Mouse (Mus musculus) CD4-positive, CD25-positive, alpha-beta regulatory T cell, adult 4 months (primary cell): ENCODE data around the gene Srsf1. TPM values are rescaled to one million over a fixed set of nuclear protein-coding genes. Genes with fewer than 3 reads are reported as not detected.

Experiments
- ATAC-seq: one replicate; pipeline ENCODE4 v1.8.0; 2017
- polyA plus RNA-seq, 2 experiments: library from polyadenylated mRNA; unstranded; fragments of 100-300 nt; shearing (Covaris generic); gene quantifications; one replicate each; pipeline ENCODE4 v1.2.1; 2017

The Srsf1 gene
- 10 to 100 TPM; 23.5 to 47.7 TPM for polyA plus RNA-seq

DNA sequence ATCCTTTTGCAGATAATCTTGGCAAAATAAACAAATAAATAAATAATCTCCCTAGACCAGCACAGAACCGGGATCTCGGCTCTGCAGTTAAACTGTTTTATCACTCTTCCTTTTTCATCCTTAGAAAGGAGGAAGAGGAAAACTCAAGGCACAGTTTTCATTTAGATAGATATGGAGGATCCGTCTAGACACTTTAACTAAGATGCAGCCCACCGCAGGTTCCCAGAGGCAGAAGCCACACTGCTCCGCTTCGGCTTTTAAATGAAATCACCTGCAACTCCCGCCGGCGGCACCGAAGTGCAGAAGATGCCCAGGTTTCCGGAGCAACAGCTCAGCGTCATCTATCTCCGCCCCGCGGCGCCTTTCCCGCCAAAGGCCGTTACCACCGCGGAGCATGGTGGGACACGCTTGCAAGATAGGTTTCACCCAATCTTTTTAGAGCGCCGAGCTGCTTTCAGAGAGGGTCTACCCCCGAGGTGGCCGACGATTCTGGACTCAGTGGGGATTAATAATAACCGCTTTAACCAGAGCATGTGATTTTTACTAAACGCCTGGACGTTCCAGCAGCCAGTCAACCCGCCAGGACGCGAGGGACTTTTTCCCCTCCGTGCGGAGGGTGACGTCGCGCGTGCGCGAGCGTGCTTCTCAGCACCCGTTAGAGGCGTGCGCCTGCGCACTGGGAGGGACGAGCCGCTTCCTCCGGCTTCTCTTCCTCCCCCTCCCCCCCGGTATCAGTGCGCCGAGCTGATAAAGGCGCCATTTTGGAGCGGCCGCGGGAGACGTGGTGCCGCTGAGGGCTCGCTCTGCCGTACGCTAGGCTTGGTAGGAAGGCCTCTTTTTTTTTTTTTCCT, at the start of gene Srsf1:
TSS of gene Srsf1 (plus strand) at position 430 of the 851 bp plus-strand sequence.
- ATAC-seq = peak; percentile 85

DNA sequence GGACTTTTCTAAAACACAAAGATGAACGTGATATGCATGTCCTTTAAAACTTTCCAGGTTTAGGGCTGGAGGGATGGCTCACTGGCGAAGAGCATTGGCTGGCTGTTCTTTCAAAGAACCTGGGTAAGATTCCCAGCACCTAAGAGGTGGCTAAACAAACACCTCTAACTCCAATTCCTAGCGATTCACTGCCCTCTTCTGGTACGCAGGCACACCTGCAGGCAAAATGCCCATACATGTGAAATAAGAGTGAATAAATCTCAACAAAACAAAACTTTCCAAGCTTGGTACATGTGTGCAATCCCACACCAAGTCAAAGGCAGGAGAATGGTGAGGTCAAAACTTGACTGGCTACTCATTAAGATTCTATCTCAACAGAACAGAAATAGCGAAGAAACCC, 47.4 kb upstream of the Srsf1 start:
- no peak for ATAC-seq

DNA sequence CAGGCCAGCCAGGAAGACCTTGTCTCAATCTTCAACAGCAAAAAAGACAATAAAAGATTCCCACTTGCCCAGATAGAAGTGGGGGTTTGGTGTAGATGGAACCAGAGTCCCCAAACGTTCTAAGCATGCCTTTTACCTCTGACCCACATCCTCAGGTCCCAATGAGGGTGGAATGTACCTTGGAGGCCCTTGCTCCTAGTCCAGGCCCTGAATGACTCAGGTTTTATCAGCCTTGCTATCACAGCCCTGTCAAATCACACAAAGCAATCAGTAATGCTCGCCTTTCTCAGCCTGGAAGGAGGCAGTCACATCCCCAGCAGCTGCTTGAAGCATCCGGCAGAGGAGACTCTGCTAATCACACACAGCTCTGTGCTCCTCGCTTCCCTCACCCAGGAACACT, 44.4 kb upstream of the Srsf1 start:
- no peak for ATAC-seq

DNA sequence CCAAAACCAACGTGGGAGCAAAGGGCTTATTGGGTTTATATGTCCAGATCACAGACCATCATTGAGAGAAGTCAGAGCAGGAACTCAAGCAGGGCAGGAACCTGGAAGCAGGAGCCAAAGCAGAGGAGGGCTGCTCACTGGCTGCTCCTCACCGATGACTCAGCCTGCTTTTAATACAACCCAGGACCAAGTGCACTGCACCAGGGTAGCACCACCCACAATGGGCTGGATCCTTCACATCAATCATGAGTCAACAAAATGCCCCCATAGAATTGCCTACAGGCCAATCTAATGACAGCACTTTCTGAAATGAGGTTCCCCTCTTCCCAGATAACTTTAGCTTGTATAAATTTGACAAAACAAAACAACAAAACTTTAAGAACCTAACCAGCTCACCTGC, 43.0 kb upstream of the Srsf1 start:
- ATAC-seq = no peak

DNA sequence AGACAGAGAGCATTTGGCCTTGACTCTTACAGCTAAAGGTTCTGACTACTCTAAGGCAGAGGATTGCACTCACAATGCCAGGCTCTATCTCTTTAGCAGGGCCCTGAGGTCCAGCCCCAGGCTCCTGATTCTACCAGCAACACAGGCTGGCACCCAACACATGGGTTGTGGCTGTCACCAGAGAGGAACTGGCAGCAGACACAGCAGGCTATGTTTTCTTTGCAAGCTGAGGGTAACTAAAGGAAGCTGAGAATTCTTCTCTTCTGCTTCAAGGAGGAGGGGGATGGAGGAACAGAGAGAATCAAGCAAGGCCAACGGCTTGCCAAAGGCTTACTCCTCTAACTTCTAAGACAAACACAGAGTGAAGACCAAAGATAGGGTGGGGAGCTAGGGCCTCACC, 38.5 kb upstream of the Srsf1 start:
- ATAC-seq = no peak

DNA sequence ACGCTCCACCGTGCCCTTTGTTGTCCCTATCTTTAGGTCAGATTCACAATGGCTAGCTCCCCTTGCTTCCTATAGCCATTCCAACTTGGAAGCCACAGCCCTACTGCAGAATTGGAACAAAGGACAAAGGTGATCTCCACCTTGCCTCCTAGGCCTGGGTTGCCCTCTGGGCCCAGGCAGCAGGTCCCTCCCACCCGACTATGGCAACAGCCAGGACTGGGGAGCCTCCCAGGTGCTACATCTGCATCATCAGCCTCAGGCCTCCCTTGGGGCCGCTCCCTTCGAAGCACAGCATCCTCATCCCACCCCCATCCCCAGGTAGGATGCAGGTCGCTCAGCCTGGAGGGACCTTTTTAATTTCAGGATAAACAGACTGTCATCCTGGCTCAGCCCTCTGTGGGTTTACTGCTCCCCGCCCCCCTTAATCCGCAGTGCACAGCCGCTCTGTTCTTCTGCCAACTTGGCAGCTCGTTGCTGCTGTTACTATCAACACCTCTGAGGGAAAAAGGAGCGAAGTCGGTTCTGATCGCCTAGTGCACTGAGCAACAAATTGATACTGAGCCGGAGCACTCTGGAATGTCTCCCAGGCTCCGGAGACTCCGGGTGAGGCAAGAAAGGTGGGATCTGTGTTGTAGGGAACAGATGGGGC, 37.5 kb upstream of the Srsf1 start:
- ATAC-seq = no peak

DNA sequence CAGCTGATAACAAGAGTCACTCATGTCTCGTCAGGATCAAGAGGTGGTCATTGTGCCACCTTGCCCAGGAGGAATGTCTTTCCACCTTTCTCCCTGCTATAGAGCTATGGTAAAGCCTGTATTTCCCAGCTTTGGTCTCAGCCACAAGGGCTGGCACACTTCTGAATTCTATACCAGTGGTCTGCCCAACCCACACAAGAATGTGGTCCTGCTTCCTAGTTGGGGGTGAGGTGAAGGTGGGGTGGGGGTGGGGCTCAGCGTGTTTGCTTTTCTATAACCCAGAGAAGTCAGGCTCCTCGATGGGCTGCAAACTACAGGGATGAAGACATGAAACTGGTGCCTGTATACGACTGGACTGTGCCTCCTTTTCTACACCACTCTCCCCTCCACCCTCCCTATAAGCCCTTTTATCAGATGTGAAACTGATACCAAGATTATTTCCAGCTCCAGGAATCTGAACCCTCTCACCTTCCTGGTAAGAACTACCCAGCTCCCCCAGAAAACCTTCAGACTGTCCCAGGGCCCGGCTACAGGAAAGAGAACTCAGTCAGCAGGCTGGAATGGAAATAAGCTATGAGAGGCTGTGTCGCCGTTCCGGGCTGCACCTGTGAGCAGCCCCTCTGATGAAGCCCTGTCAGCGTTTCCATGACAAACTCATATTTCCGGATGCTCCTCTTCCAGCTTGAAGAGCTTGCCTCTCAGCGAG, 35.8 kb upstream of the Srsf1 start:
- ATAC-seq = peak; percentile 77

DNA sequence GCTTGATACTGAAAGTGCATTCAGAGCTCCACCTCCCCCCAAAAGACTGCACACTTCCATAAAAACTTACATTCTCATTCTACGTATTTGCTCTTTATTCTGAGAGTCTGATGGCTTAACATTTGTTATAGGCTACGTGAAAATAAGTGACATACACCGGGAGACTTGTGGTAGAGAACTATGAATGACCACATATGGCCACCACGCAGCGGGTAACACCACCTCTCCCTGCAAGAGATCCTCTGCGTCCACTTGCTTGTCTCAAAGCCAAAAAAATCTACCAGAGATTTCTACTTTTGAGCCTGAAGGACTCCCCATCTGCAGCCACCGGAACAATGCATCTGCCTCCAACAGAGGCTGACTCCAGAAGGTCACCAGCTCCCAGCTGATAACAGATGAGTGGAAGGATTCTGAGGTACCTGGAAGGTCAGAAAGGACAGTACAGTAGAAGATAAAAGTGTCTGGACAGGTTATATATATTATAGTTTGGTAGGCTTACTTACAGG, 35.2 kb upstream of the Srsf1 start:
- no peak for ATAC-seq

DNA sequence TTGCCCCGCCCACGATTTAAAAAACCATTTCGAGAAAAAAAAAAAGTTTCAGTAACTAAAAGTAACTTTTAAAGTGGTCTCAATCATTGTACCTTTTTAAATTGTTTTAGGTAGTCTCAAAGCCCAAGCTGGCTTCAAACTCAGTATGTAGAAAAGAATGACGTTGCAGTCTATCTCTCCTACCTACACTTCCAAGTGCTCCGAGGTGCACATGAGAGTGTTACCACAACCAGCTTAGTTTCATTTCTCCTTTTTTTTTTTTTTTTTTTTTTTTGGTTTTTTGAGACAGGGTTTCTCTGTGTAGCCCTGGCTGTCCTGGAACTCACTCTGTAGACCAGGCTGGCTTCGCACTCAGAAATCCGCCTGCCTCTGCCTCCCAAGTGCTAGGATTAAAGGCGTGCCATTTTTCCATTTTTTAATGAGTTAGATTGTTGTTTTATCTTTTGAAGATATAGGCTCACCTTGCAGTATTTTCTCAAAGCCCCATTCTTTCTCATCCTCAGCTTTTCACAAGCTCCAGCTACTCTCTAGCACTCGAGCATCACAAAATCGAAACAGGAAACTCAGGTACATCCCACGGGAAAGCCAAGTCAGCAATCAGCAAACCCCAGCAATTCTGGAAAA, 34.4 kb upstream of the Srsf1 start:
- ATAC-seq = no peak

DNA sequence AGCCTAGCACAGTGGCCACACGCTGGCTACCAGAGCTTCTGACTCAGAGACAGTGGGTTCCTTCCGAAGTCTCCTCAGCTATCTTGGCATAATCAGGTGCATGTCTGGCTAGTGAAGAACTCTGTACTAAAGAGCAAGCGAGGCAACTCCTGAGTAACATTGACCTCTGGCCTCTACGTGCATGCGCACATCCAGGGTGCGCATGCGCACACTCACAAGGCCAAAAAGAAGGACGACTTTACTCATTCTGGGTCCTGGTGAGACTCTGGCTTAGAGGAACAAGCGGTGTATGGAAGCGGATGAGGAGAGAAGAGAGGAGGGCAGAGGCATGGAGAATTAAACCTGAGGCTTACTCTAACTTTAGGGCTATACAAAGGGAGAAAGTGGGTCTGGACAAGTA, 33.5 kb upstream of the Srsf1 start:
- ATAC-seq = no peak

DNA sequence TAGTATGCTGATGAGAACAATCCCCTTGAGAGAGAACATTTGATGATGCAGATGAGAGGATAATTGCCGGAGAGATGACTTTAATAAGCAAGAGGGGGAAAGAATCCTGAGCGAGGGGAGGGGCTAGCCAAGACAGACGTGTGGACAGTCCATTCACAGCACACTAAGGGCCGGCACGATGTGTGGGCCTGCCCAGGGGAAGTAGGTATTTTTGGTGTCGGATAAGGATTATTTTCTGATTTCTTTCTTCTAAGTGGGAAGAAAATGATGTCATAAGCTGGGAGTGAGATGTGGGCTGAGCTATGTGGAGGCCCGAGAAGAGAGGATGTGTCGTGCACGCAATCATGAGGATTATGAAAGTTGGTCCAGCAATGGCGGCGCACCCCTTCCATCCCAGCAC, 32.0 kb upstream of the Srsf1 start:
- ATAC-seq = no peak

DNA sequence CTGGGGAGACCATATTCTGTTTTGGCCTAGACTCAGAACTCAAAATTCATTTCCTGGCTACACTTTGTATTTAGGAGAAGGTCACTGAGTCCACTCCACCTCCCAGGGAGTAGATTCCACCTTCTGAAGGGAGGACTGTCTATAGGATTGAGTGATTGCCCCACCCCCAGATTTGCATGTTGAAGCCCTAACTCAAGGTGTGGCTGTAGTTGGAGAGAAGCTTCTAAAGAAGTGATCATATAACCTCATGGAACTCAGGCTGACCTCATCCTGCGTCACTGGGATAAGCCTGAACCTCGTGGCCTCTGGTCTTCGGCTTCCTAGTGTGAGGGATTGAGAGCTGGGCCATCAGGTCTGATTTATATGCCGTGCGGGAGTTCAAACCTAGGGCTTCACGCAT, 31.4 kb upstream of the Srsf1 start:
- ATAC-seq = no peak

DNA sequence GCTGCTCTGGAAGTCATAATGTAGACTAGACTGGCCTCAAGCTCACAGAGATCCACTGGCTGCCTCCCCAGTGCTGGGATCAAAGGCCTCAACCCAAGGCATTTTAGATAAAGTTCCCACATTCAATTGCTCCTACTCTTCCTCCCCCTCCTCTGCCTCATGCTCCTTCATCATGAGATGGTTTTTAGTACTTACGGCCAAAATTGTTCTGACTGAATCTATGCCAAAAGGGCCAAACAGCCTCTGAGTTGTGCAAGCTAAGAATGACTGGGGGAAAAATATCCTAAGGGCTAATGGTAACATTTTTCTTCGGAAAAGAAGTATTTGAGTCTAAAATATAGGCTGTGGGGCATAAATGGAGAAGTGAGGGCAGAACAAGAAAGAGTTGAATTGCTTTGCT, 23.2 kb upstream of the Srsf1 start:
- no peak for ATAC-seq

DNA sequence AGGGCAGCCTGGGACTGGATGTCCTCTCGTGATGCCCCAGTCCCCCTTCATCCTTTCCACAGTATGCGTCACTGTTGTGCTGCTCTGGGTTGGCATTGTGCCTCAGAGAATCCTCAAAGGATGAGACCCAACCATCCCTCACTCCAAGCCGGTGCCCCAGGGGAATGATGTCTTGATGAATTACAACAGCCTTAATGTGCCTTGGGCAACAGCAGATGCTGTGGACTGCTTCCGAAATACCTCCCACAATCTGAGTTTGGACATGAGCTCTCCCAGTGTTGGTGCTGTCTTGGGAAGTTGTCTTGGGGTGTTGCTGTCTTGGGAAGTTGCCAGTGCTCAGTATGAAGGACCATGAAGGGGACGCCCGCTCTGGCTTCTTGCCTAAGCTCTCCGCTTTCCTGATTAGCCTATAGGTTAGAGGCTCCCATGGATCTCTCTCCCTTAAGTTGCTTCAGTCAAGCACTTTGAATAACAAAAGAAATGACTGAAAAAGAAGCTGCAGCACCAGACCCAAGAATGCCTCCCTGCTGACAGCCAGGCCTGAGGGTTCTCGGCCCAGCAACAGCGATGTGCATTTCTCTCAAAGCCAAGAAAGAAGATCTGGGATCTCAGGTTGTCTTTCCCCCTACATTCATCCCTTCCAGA, 19.7 kb upstream of the Srsf1 start:
- no peak for ATAC-seq

DNA sequence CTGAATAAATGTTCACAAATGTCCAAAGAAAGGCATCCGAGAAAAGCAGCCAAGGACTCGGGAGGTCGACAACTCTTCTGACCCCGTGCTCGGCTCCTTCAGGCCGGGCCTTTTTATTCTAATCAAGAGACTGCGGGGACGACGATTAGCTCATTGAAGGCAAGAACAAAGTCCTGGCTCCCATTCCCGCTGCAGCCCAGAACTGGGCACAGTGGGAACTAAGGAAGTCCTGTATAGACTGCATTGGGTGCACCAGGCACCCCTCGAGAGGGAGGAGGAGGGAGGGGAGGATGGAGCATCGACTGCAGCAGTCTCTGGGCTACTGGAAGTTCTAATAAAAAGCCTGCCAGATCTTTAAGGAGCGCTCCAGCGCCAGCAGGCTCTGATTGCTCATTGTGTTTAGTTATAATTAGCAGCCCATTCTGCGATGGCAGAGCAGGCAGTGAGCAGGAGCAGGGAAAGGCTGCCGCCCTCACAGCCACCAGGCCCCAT, 18.9 kb upstream of the Srsf1 start:
- no peak for ATAC-seq

DNA sequence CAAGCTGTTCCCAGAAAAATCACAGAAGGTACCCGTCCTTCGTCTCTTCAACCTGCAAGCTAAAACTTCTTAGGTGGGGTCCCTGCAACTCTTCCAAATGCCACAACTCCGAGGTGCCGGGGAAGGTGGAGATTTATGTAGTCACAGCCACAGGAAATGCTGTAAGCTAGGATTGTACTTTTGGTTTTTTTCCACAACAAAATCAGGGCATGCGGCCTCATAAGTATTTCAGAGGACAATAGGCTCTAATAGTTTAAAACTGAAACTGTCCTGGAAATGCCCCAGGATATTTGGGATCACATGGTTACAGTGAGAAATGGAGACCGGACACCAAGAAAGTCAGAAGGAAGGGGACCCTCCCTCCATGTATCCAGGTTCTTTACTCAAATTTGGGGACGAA, 17.0 kb upstream of the Srsf1 start:
- ATAC-seq = no peak

DNA sequence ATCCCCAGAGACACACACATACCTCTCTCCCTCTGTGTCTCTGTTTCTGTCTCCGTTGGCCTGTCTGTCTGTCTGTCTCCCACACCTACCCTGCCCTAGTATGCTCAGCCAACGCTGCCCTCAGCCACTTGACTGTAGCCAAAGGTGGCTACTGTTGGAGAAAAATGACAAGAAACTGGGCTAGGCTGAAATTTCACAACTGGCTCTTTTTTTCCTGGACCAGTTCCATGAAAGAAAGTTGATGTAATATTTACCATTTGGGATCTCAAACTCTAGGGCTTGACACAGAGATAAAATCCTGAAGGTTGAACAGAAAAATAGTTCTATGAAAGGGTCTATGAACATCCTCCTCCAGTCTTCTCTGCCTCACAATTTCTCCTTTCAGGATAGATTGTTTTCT, 16.3 kb upstream of the Srsf1 start:
- no peak for ATAC-seq

DNA sequence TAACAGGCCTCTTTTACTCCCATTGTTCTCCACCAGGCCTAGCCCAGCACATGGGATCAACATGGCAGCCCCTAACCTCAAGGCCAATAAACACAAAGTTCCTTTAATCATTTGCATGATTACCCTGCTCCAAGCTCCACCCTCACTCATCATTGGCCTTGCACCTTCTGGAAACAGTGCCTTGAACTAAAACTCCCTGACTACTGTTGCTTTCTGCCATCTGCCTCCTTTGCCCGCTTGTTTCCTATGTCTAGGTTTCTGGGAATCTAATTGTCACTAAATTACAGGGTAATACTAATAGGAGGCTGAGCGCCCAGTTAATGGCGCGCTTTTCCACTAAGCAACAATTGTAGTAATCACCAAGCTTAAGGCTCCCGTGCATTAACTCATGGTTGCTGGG, 15.4 kb upstream of the Srsf1 start:
- no peak for ATAC-seq

DNA sequence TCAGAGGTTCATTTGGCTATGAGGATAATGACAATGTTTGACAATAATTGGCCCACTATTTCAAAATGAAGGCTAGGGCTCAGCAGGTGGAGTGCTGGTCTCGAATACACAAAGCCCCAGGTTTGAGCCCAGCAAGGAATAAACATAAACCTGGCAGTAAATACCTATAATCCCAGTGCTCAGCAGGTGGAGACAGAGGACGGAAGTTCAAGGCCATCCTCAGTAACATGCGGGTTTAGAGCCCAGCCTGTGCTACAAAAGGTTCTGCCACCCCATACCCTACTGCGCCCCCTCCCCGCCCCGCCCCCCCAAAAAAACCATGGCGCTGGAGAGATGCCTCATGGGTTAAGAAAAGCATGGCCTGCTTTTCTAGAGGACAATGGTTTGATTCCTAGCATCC, 11.2 kb upstream of the Srsf1 start:
- no peak for ATAC-seq

DNA sequence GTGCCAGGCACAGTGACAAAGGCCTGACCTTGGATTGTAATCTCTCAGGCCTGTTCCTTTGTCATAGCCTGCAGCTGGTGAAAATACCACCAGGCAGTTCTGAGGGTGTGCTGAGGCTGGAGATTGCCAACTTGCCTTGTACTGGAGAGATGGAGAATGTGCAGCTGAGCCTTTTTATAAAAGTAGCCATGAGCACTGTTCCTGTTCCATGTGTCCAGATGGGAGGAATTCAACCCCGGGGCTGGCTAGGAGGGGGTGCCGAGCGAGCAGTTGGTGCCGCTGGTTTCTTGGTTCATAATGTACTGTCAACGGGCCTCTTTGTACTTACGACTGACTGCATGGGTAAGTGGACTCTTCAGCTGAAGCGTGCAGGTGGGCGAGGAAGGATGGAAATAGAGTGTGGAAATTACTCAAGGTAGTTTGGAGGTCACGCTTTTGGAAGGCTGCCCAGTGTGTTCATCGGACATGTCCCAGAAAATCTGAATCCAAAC, 10.4 kb upstream of the Srsf1 start:
- ATAC-seq = no peak

DNA sequence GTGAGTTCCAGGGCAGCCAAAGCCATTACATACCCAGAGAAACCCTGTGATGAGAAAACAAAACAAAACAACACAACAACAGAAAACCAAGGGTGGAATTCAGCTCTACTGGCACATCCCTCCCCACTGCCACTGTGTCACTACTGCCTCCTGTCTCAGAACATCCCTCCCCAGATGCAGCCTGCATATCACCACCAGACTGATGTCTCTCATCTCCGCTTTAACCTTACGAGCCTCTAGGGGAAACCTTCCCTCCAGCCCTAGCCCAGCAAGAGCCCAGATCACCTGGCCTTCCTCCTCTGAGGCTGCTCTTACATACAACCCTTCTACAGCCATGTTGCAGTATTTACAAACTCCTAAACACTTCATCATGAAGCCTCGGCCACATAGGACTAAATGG, 9.8 kb upstream of the Srsf1 start:
- no peak for ATAC-seq

DNA sequence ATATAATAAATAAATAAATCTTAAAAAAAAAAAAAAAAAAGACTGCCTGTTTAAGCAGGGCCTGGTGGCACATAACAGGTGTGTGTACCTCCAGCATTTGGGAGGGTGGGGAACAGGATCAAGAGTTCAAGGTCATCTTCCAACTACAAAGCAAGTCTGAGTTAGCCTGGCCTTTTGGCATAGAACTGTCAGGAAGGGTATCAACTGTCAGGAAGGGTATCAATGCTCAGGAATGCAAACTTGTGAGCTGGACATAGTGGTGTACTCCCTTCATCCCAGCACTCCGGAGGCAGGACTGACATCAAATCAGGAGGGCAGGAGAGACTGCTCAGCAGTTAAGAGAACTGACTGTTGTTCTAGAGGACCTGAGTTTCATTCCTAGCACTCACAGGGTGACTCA, 8.1 kb upstream of the Srsf1 start:
- ATAC-seq = no peak
